Mouse (Mus musculus) skeletal muscle tissue, adult 2 months (tissue): ENCODE data around the gene B4galnt2.
A peak's percentile ranks its signal among the peaks of the same experiment; 100 is the strongest.

ENCODE experiments used
- DNase-seq: peaks from one replicate; pipeline ENCODE4 v3.0.0-alpha.2; 2012; ENCODE audit warnings: low read depth, low spot score

Gene B4galnt2

GRCm38 (mm10) chr11:95840694-95841497 is 73.8 kb downstream of the B4galnt2 start:
- DNase-seq, result no peak

- DNase-seq, result no peak
Measured at GRCm38 (mm10) chr11:95838999-95839868, 75.5 kb downstream of the B4galnt2 start.

- DNase-seq, result no peak
Measured at GRCm38 (mm10) chr11:95838598-95838997, 76.1 kb downstream of the B4galnt2 start.

- DNase-seq, result peak; percentile 83
Measured at GRCm38 (mm10) chr11:95837059-95837458, 77.6 kb downstream of the B4galnt2 start, which contains the start of gene Gngt2. Gngt2 (plus strand) TSS chr11:95837216.

GRCm38 (mm10) chr11:95836433-95836832 is 78.3 kb downstream of the B4galnt2 start:
- DNase-seq, result no peak

- no peak for DNase-seq
Measured at GRCm38 (mm10) chr11:95835832-95836231, 78.9 kb downstream of the B4galnt2 start.

- peak; percentile 40 for DNase-seq
Measured at GRCm38 (mm10) chr11:95834742-95835710, 79.7 kb downstream of the B4galnt2 start.

GRCm38 (mm10) chr11:95834143-95834667 is 80.5 kb downstream of the B4galnt2 start:
- DNase-seq, result no peak

- no peak for DNase-seq
Measured at GRCm38 (mm10) chr11:95833631-95834142, 81.0 kb downstream of the B4galnt2 start.

- no peak for DNase-seq
Measured at GRCm38 (mm10) chr11:95833006-95833570, 81.6 kb downstream of the B4galnt2 start.

- DNase-seq, result no peak
Measured at GRCm38 (mm10) chr11:95832129-95833005, 82.3 kb downstream of the B4galnt2 start.

GRCm38 (mm10) chr11:95831641-95832040 is 83.0 kb downstream of the B4galnt2 start:
- DNase-seq, result no peak

- DNase-seq, result no peak
Measured at GRCm38 (mm10) chr11:95831276-95831619, 83.4 kb downstream of the B4galnt2 start.

- no peak for DNase-seq
Measured at GRCm38 (mm10) chr11:95830411-95831275, 84.0 kb downstream of the B4galnt2 start.

- DNase-seq, result no peak
Measured at GRCm38 (mm10) chr11:95829526-95830050, 85.1 kb downstream of the B4galnt2 start.

GRCm38 (mm10) chr11:95828181-95828964 is 86.3 kb downstream of the B4galnt2 start:
- no peak for DNase-seq

GRCm38 (mm10) chr11:95827464-95828085 is 87.1 kb downstream of the B4galnt2 start:
- DNase-seq, result peak; percentile 66
